Mouse (Mus musculus) bone marrow, adult 2 months (tissue): ENCODE results near the gene Reep3.

Source experiments
- CTCF ChIP-seq: fragments of 200-500 bp; IDR thresholded peaks from 2 replicates; pipeline ENCODE4 v1.5.1; 2011; ENCODE audit warnings: low read length, control low read depth; ENCODE audit not compliant: control insufficient read depth, insufficient read depth
- POLR2A ChIP-seq: fragments of 200-500 bp; IDR thresholded peaks from 2 replicates; pipeline ENCODE4 v1.6.1; 2011; ENCODE audit warnings: low read depth, mild to moderate bottlenecking, control low read depth, low read length, borderline replicate concordance; ENCODE audit not compliant: control insufficient read depth

GRCm38 (mm10) chr10:67052429-67052828 lies 44.3 kb downstream of the Reep3 start:
- no peak for TF ChIP-seq CTCF
- no peak for TF ChIP-seq POLR2A
